Mouse (Mus musculus) spleen, postnatal 36 days (tissue): ENCODE data around the gene Ulk3.

Experiments used
- DNase-seq, 2 experiments: peaks; one replicate each; pipeline ENCODE4 v3.0.0; 2022; ENCODE audit warnings: low spot score in 2 of 2, mixed read lengths in 1 of 2

Gene Ulk3

DNA sequence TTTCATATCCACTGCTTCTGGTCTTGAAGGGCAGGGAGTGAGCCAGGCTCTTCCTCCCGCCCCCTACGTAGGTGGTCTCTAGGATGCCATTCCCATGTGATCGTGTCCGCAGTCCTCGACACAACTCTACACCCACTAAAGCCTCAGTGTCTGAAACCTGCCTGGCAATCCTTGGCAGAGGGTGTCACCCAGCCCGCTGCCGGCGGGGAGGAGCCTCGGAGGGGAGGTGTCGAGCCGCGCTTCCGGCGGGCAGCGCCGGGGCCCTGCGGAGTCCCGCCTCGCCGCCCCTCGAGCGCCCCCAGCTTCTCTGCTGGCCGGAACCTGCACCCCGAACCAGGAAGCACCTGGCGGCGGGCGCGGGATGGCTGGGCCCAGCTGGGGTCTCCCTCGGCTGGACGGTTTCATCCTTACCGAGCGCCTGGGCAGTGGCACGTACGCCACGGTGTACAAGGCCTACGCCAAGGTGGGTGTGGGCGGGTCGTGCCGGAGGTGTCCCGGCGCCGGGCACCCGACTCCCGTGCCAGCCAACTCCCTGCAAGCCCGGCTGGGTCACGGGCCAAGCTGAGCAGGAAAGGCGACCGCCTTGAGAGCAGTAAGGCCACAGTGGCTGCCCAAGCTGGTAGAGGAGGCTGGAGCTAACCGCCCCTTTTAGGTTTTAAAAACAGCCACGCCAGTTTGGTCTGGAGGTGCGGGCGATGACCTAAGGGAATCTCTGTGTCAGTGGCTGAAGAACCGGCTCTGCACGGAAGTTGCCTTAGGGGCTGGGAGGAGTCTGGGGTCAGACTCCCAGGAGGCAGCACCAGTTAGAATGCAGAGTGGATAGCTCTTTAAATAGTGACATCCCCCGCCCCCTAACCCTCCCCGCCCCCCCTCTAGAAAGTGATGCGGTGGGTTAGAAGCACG is at the start of gene Ulk3:
Gene Ulk3, plus strand, starts transcription at position 229 of the 903 bp plus-strand sequence.
- DNase-seq, result peak; percentile 87 to 89

DNA sequence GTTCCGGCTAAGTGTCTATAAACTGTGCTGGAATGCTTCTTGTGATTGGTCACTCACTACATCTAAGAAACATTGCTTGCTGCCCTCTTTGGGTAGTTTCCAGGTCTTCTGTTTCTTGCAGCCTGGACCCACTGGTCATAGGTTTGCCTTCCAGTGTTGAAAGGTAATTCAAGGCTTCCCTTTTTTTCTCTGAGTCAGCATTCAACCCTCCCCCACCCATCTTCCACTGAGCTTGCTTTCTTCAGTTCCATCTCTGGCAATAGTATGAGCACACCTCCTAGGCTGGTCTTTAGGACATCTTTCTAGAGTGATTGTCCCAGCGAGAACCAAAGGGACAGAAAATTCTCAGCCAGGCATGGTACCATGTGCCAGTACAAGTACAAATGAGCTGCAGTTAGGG is 49.7 kb upstream of the Ulk3 start:
- no peak for DNase-seq

DNA sequence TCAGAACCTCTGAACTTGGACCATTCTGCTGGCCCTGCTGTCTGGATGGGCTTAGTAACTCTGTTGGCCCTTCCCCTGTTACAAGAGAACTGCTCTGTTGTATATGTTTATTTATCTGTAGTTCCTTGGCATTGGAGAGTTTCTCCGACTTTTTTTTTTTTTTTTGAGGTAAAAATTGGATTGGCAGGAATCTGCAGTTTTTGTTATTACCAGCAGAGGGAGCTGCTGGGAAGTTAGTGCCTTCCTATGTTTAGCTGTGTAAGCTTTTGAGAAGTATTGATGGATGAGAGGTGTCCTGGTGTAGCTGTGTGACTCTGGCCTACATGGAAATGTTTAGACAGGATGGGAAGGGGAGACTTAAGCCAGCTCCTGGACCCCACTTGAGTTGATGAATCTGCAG is 47.9 kb upstream of the Ulk3 start:
- no peak for DNase-seq

DNA sequence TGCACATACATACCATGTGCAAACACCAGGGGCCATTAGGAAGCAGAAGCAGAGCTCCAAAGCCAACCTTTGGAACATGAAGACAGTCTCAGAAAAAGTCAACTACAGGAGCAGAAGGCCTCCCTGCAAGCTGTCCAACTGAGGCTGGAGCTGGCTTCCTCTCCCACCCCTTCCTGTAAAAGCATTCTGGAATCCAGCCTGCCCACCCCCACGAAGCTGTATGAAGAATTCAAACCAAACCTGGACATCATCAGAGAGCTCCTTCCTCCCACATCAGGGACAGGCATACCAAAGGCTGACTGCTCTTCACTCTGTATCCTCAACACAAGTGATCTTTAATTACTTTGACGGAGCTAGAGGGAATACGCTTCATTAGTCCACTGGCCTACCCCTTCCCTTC is 45.3 kb upstream of the Ulk3 start:
- DNase-seq, result no peak

DNA sequence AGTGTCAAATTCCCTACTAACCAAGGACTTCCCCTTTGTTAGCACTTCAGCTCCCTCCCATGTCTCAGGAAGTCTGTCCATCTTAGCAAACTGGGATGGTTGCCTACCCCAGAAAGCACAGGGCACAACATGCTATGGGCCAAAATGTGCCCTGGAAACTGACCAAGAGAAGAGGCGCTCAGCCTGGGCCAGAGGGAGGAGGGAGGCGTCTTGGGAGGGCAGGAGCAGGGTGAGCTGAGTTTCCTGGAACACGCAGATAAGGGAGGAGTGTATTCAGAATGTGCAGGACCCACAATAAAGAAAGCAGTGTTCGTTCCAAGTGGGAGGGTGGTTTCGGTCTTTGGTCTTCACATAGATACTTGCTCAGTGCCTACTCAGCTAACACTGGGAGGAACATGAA is 42.0 kb upstream of the Ulk3 start:
- DNase-seq, result peak; percentile 24 to 26

DNA sequence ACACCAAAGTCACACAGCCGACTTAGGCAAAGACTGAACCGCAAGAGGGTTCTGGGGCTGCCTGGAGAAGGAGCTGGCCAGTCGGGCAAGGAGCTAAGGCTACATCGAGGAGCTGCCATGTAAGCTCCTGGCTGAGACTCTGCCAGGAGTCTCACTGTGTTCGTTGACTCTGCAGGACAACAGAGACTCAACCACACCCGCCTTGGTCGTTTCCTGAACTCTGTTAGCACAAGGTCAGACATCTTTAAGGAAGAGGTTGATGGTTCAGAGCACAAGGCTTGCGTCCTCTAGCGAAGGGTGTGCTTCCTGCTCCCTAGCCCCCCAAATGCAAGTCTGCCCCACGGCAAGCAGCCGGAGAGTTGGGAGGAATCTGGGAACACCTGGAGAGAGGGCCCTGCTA is 41.4 kb upstream of the Ulk3 start:
- no peak for DNase-seq

DNA sequence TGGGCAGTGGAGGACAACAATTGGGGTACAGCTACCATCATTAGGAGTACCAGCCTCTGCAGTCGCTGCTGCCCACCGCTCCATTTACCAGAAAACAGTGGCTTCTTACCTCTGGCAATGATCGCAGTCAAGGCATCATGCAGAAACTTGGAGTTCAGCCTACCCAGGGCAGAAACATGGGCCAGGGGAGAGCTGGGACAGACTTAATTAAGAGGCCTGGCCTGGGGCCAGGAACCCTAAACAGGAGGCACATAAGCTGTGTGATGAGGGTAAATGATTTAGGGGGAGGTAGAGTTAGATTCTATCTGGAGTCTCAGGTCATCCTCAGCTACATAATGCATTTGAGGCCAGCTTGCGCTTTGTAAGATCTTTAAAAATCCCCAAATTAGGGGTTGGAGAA is 40.1 kb upstream of the Ulk3 start:
- DNase-seq, result no peak

DNA sequence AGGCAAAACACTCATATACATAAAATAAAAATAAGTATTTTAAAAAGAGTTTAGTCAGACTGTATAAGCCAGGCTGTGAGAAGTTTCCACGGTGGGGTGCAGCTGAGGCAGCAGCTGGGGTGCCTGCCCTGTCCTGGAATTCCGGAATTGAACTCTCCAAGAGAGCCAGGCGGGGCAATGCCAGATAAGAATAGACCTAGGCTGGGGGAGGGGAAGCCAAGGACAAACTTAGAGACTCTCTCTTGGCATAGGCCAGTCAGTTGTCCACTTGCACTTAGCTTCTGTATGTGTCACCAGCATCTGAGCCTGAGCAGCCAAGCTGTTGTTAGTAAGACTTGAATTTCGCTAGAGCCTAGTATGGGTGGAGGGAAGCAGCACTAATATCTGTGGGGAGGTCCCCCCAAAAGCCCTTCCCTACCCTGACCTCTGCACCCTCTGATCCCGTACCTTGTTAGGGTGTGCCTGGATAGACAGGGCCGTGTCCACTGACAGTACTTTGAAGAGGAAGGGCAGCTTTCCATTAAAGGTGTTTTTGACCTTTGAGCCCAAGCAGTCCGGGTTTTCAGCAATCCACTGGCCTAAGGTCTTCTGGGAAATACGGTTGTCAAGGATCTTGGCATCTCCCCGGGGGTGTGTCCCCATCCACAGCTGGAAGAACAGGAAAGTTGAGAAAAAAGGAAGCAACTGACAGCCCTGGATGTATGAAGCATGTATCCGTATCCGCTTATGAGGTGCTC is 39.0 kb upstream of the Ulk3 start:
- no peak for DNase-seq

DNA sequence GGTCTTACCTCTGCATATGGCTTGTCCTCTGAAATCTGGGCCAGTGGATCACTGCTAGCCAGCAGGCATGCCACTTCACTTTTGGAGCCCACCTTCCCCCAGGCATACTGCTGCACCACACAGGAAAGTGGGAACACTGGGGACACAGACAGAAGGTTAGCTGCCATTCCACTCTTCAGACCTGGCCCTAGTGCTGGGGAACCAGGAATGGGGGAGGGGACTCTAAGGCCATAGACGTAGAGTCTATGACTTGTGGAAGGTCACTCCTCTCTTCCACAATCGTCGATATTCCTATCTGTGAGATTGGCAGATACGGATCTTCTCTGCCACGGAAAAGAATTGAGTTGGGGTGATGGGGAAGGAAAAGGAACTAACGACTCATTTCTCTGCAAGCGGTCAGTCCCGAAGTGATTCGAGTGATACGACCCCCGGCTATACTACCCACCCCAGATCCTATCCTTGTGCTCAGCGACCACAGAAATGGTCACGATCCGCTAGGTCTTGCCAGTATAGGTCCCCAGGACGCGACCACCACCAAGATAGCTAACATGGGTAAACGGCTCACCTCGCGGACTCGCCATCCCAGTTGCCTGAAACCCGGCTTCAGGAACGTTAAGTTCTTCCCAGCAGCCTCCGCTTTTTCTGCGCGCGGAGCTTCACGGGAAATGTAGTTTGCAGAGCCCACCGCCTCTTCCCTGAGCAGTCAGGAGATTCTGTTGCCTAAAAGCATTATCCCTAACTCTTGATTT is 36.9 kb upstream of the Ulk3 start, which contains the start of gene Mpi:
Gene Mpi, minus strand, starts transcription at position 625 of the 749 bp plus-strand sequence.
- peak; percentile 42 to 46 for DNase-seq

DNA sequence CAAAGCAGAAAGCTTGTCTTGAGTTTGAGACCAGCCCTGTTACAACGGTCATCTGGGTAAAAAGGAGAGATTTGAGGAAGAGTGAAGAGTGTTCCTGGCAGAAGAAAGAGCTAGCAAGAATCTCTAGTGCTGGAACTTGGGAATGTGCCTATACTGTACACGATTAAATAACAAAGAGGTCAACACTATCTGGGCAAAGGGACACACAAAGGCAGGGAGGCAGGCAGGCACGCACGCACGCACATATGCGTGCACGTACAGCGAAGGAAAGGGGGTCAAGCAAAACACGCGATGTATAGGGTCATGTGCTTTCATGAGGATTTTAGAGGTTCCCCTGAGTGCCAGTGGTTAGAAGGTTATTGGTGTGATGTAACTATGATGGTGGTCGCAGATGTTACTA is 36.1 kb upstream of the Ulk3 start:
- DNase-seq, result no peak

DNA sequence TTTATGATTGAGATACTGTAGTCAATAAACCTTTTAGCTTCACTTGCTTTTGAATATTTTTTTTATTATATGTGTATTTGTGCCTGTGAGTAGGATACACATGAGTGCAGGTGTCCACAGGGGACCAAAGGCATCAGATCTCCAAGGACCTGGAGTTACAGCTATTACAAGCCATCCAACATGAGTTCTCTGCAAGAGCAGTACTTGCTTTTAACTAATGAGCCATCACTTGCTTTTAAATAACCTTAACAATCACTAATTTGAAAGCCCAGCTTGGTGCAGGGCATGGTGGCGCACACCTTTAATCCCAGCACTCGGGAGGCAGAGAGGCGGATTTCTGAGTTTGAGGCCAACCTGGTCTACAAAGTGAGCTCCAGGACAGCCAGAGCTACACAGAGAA is 34.5 kb upstream of the Ulk3 start:
- no peak for DNase-seq

DNA sequence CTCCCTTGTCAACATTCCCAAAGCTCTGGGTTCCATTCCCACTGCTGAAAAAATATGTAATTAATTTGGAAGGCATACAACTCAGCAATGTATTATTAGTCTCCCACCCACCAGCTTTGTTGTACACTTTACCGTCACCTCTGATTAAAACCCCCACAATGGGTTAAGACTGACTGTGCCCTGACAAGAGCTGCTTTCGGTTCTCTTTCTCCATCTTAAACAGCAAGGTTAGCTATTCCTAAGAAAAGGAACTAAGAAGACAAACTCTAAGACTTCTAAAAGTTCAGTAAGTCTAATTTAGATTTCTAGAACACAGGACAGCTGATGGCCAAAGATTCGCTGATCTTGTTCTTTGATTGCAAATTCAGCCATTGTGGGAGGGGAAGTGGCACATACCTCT is 32.0 kb upstream of the Ulk3 start:
- no peak for DNase-seq

DNA sequence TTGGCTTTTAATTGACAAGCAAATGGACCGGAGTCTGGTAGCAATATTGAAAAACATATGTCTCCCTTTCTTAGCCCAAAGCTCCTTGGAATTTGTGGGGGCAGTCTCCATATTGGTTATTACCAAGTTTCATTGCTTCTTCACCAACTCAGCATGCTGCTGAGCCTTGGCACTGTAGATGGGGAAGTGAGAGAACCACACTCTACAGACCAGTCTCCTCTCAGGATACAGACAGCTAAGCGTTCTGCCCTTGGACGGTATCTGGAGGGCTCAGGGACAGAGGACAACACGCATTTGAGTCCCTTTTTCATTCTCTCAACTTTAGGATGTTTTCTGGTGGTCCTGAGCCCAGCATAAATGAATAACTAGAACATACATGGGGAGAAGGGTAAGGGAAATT is 30.6 kb upstream of the Ulk3 start:
- DNase-seq, result no peak

DNA sequence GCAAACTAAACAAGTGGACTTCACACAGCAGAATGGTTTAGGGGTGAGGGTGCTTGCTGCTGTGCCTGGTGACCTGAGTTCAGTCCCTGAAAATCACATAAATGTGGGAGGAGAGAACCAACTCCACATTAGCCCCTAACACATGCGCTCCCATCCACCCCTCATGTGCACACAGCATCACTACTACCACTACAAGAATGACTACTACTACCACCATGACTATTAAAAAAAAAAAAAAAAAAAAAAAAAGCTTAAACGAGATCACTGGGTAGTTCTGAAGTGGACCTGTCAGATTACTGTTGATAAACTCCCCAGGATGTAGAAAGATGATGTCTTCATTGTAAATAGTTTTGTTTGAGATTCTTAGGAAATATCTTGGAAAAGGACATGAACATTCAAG is 29.7 kb upstream of the Ulk3 start:
- no peak for DNase-seq

DNA sequence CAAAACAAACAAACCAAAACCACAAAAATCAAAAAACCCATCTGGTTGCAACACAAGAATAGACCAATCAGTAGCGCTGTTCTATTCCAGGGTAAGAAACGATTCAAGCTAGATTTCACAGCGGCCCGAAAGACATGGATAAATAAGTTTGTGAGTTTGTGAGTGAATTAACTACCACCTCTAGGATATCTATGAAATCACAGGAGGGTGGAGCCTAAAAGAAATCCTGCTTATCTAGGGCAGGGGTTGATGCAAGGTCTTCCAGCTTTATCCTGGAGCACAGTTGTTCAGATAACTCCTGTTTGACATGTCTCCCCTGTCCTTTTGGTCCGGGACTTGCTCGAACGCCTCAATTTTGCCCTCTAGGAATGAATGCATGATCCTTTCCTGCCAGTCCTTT is 29.0 kb upstream of the Ulk3 start:
- no peak for DNase-seq

DNA sequence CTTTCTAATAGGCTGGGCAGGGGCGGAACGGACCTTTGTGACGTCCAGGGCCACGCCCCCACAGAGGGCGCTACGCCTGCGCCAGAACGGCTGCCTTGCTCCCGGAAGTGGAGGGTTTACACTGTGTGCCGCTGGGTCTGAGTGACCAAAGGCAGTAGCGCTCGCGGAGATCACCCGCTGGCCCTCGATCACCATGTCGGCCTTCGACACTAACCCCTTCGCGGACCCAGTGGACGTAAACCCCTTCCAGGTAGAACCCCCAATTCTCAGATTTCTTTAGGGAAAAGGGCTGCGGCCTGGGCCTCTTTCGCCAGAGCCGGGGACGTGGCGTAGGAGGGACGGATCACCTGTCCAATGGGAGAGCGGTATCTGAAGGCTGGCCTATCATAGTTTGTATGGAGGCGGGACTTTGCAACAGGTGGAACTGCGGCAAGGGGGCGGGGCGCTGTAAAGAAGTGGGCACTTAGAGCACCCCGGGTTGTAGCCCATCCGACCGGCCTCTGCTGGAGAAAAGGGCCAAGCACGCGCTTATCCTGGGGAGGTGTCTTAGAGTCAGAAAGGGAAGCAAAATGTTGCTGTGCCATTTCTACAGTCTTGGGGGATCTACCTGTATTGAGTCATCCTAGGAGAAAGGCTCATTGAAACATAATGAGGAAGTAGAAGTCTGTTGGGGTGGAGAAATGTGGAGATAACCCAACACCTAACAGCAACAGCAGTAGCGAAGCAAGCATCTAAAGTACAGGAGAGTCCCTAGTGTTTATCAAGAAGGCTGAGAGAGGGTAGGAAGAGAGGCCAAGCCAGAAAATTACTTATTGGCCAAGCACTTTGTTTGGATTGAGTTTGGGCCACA is 28.2 kb upstream of the Ulk3 start, which contains the start of gene Scamp2:
Gene Scamp2, plus strand, starts transcription at position 83 of the 850 bp plus-strand sequence.
- DNase-seq, result peak; percentile 92 to 93

DNA sequence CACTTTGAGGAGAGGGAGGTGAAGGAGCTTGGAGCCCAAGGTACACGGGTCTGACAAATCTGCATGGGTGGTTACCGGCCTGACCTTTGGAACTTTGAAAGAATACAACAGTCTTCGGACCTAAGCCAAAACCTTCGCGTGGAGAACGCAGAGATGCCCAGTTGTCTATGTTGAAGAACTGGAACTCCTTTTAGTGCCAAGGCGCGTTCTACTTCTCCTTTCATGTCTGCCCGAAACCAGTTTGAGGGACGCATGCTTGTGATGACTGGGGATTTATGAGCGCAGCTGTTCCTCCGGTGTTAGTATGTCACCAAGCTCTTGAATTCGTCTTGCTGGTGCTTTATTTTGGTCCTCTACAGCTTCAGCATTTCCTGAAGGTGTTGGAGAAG is 27.5 kb upstream of the Ulk3 start:
- peak; percentile 69 to 70 for DNase-seq

DNA sequence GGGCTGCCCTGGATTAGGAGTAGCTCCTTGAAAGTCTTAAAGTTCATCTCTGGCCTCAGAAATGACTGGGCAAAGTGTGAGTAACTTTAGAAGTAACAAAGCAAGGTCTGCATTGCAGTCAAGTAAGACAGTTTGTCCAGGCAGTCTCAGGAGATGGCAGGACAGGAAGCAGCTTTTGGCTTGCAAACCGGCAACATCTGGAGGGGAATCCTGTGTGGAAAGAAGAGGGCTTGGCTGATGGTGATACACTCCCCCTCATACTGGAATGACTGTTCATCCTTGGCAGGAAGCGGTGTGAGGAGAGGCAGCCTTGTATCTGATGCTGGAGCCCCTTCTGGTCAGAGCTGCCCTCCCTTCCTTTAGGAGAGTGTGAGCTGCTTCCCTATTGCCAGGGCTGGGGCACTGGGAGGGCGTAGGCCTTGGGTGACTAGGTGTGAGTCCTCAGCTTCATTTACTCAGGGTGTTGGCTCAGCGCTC is 26.3 kb upstream of the Ulk3 start:
- DNase-seq, result no peak

DNA sequence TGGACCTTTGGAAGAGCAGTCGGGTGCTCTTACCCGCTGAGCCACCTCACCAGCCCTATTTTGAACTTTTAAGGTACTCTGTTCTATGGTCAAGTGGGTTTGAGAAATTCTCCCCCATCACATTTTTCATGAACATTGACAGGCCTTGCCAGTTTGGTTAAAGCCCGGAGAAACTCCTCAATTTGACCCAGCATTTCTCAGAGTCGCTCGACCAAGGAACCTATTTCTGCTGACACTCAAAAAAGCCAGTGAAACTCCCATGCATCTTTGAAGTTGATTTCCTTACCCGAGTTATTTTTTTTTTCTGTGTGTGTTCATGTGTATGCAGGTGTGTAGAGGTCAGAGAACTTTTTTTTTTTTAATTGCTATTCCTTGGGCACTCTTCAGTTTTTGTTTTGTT is 24.6 kb upstream of the Ulk3 start:
- DNase-seq, result no peak

DNA sequence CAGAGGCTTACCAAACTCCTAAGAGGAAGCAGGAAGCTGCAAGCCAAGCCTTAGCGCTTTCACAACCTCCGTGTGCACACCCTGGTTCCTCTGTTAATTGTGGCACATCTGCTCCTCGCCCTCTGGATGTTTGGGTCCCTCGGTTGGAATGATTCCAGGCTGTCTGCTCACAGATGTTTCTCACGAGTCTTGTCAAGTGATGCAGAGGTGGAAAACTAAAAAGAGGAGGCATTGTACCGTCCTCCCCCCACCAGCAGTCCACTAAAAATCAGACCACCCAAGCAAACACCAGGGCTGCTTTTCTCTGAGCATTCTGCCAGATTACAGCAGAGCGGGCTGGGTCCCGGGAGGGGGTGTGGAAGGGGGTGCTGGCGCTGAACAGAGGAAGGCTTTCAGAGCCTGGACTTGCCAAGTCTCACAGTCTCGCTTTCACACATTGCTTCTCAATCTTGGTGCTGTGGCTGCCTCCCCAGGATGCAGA is 23.5 kb upstream of the Ulk3 start:
- peak in 1 of 2 experiments; percentile 43 for DNase-seq

DNA sequence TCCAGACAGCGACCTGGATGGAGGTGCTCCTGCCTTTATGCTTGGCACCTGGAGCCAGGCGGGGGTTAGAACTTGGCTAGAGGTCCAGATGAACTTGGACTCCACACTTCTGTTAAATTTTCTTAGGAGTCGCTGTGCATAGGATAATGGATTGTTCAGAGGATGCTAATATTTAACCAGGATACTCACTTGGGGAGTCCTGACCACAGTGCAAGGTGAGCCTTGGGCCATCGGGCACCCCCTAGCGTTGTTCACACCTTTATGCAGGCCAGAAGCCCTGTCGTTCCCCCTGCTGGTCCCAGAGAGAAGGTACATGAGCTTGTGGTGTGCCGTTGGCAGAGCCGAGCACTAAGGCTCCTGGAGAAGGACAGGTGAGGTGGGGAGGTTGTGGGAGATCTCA is 22.4 kb upstream of the Ulk3 start:
- no peak for DNase-seq
